Mouse (Mus musculus) left cerebral cortex, postnatal 4 days (tissue): ENCODE results near the gene Sipa1l2. TPM values are rescaled to one million over a fixed set of nuclear protein-coding genes. Genes with fewer than 3 reads are reported as not detected.

Experiments used
- DNase-seq: peaks from one replicate; pipeline ENCODE4 v3.0.0-alpha.2; 2022
- intact Hi-C: fragments of 180-260 bp; cut with DNase I; formaldehyde crosslinking; loops from one replicate; pipeline ENCODE4 v1.15.1; 2025
- total RNA-seq, 2 experiments: library from RNA; stranded (reverse); gene quantifications; 2 replicates each; pipeline ENCODE4 v1.2.3; 2021

The Sipa1l2 gene
- total RNA-seq, result 10 to 100 TPM; 43.2 to 46.9 TPM

GRCm38 (mm10) chr8:125569533-125570365 lies at the start of gene Sipa1l2:
Sipa1l2 (minus strand) TSS chr8:125569808.
- DNase-seq, result peak; percentile 100

GRCm38 (mm10) chr8:125618543-125619335 lies 49.1 kb upstream of the Sipa1l2 start:
- intact Hi-C loops, result no loop called here
- DNase-seq, result no peak

More at GRCm38 (mm10) chr8:125569533-125570365, at the start of gene Sipa1l2:
- intact Hi-C loops, result loop anchor here (5.0 to 10.0 kb wide), 5 partner anchors 95 to 505 kb away; no protein-coding TSS in a partner anchor

GRCm38 (mm10) chr8:125616935-125617334 lies 47.3 kb upstream of the Sipa1l2 start:
- no peak for DNase-seq
- intact Hi-C loops, result no loop called here

- intact Hi-C loops, result no loop called here
- DNase-seq, result no peak
These were observed 46.4 kb upstream of the Sipa1l2 start for GRCm38 (mm10) chr8:125616039-125616438.

DNA sequence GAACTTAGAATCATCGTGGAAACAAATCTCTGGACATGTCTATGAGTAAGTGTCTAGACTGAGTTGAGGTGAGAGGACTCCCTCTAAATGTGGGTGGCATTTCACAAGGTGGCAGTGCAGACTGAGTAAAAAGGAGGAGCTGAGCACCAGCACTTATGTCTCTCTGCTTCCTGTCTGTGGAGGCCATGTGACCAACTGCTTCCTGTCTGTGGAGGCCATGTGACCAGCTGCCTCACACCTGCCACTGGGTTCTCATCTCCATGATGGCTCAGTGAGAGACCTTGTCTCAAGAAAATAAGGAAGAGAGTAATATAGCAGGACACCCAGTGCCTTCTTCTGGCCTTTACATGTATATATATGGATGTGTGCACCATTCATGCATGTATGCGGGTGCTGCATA lies 43.9 kb upstream of the Sipa1l2 start:
- no peak for DNase-seq
- intact Hi-C loops, result no loop called here

DNA sequence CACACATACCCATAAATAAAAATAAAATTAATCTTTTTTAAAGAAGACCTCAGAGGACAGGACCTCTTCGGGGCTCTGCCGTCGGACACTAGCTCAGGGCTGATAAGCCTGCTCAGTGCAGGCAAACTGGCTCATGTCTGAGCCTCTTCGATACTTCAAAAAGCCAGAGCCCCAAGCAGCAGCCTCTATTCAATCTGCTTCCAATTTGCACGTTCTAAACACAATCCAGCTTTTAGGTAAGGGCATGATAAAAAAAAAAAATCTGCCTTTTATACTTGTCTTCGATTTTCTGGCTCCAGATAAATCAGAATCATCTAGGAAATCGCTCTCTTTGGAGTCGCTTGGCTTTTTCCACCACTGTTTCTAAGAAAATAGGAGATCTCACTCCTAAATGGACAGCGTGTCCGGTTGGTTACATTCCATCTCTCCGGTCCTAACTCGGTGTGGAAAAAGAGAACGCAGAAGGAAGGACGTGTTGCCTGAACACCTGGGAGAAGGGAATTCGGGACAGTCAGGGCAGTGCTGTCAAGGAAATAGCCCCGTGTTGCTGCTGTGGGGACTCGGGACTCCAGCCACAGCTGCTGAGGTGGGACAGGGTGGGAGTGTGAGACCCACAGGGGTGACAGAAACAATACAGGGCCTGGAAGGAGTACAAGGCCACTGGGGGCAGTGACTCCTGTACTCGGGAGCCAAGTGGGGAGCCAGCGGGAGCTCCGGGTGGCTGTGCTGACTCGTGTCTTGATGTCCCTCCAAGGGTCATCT lies 42.4 kb upstream of the Sipa1l2 start:
- intact Hi-C loops, result no loop called here

GRCm38 (mm10) chr8:125611024-125611798 lies 41.6 kb upstream of the Sipa1l2 start:
- intact Hi-C loops, result no loop called here
- peak; percentile 54 for DNase-seq

More for the DNA sequence above, 42.4 kb upstream of the Sipa1l2 start:
- DNase-seq, result no peak

DNA sequence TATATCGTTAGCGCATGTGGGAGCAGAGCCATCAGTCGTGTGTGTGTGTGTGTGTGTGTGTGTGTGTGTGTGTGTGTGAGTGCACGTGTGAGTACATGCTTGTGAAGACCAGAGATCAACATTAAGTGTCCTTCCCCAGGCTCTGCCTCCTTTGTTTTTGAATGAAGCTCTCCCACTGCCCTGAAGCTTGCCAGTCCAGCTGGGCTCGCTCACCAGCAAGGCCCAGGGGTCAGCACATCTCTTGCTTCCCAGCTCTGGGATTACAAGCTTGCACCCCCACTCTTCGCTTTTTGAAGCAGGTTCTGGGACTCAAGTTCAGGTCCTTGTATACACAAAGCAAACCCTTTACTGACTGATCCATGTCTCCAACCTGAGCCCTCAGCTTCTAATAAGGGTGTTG lies 40.1 kb upstream of the Sipa1l2 start:
- intact Hi-C loops, result no loop called here
- no peak for DNase-seq

DNA sequence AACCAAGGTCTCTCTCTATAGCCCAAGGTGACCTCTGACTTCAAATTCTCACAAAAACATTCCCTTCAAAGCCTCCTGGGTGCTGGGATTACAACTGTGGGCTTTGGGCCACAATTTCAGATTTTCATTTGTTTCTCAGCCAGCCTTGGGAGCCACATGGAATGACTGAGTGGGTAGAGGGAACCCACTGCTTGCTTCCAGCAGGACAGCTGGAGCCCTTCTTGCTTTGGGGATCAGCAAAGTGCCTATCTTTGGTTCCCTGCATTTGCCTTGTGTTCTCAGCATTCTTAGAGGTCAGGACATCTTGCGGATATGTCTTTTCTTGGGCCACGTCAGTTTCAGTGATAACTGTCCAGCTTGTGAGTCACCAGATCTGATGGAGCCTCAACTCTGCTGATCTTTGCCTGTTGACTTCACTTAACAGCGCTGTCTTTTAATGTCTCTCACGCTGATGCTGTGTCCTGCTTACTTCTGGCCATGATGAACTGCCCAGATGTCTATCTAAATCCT lies 38.2 kb upstream of the Sipa1l2 start:
- DNase-seq, result no peak
- intact Hi-C loops, result no loop called here

DNA sequence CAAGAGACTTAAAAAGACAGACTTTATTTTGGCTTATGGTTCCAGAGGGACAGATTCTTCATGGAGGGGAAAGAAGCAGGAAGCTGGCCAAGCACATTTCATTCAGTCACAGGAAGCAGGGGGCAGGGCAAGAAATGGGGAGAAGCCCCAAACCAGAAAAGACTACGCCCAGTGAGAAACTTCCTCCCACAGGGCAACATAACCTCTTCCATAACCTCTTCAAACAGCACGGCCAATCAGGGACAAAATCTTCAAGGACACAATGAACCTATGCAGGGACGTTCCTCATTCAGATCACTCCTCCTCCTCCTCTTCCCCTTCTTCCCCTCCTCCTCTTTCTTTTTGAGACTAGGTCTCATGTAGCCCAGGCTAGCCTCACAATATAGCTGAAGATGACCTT lies 37.3 kb upstream of the Sipa1l2 start:
- intact Hi-C loops, result no loop called here
- DNase-seq, result no peak

DNA sequence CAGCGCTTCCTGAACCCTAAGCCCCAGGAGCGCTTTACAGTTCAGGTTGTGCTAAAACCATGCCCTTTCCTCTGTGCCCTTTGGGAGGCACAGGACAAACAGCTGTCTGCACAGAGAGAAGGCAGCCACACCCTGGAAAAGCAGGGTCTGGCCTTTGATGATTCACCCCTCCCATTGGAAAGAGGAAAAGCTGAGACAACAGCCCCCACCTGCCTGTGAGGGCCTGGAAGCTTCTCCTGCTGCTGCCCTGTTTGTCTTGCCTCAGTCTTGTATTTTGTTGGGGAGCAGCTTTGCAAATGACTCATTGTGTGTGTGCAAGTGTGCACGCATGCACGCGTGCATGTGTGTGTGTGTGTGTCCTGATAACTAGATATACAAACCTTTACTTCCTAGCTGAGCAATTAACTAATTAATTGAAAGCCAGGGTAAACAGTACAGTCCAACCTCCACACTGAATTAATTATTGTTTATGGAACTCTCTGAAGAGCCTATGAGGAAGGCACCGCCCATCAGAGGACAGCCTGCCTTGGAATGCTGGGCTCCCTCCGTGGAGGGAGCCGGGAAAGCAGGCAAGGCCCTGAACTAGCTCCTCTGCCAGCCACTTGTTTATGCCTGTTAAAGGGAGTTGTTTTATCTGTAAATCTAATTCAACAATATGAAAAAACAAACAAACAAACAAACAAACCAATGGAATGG lies 35.4 kb upstream of the Sipa1l2 start:
- DNase-seq, result no peak

DNA sequence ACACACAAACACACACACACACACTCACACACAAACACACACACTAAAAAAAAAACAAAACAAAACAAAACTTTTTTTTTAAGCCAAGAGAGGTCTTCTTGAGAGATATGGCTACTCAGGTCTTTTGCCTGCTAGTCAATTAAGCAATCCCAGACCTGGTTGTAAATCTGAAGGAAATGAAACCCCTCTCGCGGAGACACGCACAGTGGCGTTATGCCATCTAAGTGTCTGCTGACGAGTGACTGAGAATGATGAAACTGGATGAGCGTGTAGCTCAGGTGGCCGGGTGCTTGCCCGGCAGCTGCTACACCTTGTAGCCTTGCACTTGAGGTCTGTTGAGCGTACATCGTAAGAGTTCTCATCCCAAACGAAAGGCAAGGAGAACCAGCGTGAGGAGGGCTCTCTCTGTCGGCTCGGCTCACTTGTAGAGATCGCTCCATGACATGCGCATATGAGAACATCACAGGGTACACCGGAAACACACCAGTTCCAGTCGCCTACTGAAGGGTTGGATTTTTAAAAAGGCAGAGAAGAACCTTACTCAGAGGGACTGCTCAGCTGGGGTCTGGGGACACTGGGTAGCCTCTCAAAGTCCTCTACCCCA lies 34.7 kb upstream of the Sipa1l2 start:
- no peak for DNase-seq
- intact Hi-C loops, result no loop called here

More for the DNA sequence above, 35.4 kb upstream of the Sipa1l2 start:
- intact Hi-C loops, result no loop called here

- intact Hi-C loops, result no loop called here
These were observed 33.8 kb upstream of the Sipa1l2 start for GRCm38 (mm10) chr8:125603312-125603840.

GRCm38 (mm10) chr8:125600033-125600686 lies 30.6 kb upstream of the Sipa1l2 start:
- intact Hi-C loops, result no loop called here
- DNase-seq, result no peak

More at GRCm38 (mm10) chr8:125603312-125603840, 33.8 kb upstream of the Sipa1l2 start:
- DNase-seq, result no peak

GRCm38 (mm10) chr8:125595571-125596508 lies 26.2 kb upstream of the Sipa1l2 start:
- peak; percentile 93 for DNase-seq
- intact Hi-C loops, result no loop called here

GRCm38 (mm10) chr8:125590363-125590762 lies 20.8 kb upstream of the Sipa1l2 start:
- intact Hi-C loops, result no loop called here
- no peak for DNase-seq

- no peak for DNase-seq
- intact Hi-C loops, result no loop called here
These were observed 17.0 kb upstream of the Sipa1l2 start for GRCm38 (mm10) chr8:125586587-125586986.
